Mouse (Mus musculus) E14TG2a.4 (cell line): ENCODE measurements around the gene Morc4.

Experiments
- H3K27me3 ChIP-seq: 2 replicates; pipeline ENCODE4 v1.6.1; 2014; ENCODE audit warnings: low read length, control low read depth; ENCODE audit not compliant: insufficient read depth
- H3K36me3 ChIP-seq: 2 replicates; pipeline ENCODE4 v1.6.1; 2014; ENCODE audit warnings: low read length, control low read depth; ENCODE audit not compliant: insufficient read depth
- H3K4me1 ChIP-seq: replicated peaks from 2 replicates; pipeline ENCODE4 v1.6.1; 2014; ENCODE audit warnings: low read depth, low read length, control low read depth
- H3K4me3 ChIP-seq: replicated peaks from 2 replicates; pipeline ENCODE4 v1.5.1; 2014; ENCODE audit warnings: mild to moderate bottlenecking, low read length
- H3K9me3 ChIP-seq: 2 replicates; pipeline ENCODE4 v1.6.1; 2014; ENCODE audit warnings: low read length, control low read depth
- CTCF ChIP-seq: conservative IDR thresholded peaks from 2 replicates; pipeline ENCODE4 v1.5.1; 2014; ENCODE audit warnings: low read length
- NANOG ChIP-seq: IDR thresholded peaks from 2 replicates; pipeline ENCODE4 v1.6.1; 2014; ENCODE audit warnings: borderline replicate concordance, low read length, mixed read lengths
- POU5F1 ChIP-seq: IDR thresholded peaks from 2 replicates; pipeline ENCODE4 v1.6.1; 2014; ENCODE audit warnings: low read length, borderline replicate concordance

The Morc4 gene

DNA sequence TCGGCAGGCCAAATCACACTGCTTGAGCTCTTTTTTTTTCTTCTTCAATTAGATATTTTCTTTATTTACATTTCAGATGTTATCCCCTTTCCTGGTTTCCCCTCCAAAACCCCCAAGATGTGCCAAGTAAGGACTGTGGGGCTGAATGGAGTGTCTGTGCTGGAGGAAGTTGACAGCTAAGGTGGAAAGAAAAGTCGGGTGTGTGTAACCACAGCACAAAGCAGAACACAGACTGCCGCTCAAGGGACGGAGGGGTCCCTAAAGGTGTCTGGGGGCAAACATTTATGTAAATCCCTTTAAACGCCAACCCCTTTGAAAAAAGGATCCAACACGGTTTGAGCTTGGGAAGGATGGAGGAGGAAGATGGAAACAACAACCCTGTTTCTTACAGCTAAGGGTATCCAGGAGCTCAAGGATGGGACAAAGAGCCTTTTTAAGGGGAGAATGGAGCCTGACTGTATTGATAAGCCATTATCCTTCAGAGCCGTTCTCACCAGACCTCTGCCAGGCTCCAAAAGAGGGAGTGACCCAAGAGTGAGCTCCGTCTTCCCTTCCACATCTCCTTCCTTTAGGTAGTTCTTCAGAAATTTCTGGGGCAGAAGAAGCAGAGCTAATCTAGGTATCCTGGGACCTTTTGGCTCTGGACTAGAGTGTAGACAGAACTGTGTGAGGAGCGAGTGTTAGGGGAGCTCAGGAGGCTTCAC, 58.0 kb downstream of the Morc4 start:
- Histone ChIP-seq H3K9me3 (no peaks in the 10 kb centered on the region), H3K4me3 (no peak overlapping the region), H3K27me3 (no peaks in the 10 kb centered on the region; the same call in 1 of the 2 replicates), H3K36me3 (no peaks in the 10 kb centered on the region), H3K4me1 (peaks cover 23% of the 10 kb centered on the region)
- TF ChIP-seq CTCF (no peak), POU5F1 (no peak), NANOG (no peak)

DNA sequence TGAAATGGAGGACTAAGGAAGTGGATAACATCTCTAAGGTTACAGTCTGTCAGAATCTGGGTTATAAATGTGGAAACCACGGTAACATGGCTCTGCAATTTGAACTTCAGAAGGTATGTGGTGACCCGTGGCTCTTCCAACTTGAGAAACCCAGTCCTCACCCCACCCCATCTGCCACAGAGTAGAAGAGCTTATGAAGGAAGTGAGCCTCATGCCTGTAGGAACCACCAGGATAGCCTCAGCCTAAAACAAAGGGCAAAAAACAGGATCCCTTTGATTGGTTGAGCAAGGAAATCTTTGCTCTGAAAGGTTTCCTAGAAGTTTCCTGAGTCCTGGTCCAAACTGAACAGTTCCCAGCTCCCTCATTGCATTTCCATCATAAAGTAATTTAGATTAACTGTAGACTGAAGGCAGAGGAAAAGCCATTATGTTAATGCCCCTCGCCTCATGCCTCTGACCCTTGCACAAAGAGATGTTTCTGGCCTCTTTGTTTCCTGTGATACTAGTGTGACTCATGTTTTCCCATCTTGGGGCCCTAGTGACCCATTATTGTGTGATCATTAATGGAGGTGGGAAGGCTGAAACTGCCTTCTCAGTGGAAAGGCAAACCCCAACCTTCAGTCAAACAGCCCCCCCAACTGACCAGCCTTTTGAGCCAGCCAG, 58.7 kb downstream of the Morc4 start:
- no peaks in the 10 kb centered on the region for H3K36me3 ChIP-seq
- no peaks in the 10 kb centered on the region for H3K9me3 ChIP-seq
- H3K4me1 ChIP-seq, result peaks cover 26% of the 10 kb centered on the region
- TF ChIP-seq POU5F1 (no peak), CTCF (no peak), NANOG (no peak)
- no peaks in the 10 kb centered on the region; the same call in 1 of the 2 replicates for H3K27me3 ChIP-seq
- no peak overlapping the region for H3K4me3 ChIP-seq

DNA sequence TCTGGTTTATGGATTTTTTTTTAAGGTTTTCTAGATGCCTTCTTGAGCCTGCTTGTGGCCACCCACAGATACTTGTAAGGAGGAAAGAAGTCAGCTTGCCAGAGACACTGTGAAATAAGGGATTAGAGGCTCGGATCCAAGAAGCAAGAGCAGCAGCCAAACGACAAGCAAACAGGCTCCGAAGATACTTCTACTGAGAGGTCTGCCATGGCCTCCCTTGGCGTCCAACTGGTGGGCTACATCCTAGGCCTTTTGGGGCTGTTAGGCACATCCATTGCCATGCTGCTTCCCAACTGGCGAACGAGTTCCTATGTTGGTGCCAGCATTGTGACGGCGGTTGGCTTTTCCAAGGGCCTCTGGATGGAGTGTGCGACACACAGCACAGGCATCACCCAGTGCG, 63.0 kb downstream of the Morc4 start:
- Histone ChIP-seq H3K9me3 (no peaks in the 10 kb centered on the region), H3K27me3 (no peaks in the 10 kb centered on the region; the same call in 1 of the 2 replicates), H3K36me3 (no peaks in the 10 kb centered on the region), H3K4me1 (peaks cover 22% of the 10 kb centered on the region), H3K4me3 (no peak overlapping the region)
- no peak for TF ChIP-seq NANOG
- TF ChIP-seq CTCF, result no peak
- TF ChIP-seq POU5F1, result no peak

DNA sequence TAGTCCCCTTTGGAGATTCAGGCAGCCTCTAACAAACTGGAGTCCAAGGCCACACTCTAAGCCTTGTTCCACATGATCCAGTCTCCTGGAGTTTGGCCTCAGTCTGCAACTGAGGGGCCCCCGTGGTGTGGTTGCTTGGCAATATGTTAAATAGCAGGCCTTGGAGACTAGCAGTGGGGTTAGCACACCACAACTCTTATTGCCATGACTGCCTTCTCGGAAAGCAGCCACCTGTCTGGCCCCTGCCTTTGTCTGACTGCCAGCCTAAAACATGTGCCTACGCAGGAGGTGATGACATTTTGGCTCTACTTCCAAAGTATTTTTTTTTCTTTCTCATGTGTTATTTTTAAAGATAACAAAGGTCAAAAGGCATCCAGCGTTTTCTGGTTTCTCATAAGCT, 63.4 kb downstream of the Morc4 start:
- H3K4me3 ChIP-seq, result no peak overlapping the region
- no peaks in the 10 kb centered on the region for H3K36me3 ChIP-seq
- H3K4me1 ChIP-seq, result peaks cover 19% of the 10 kb centered on the region
- H3K27me3 ChIP-seq, result no peaks in the 10 kb centered on the region; the same call in 1 of the 2 replicates
- H3K9me3 ChIP-seq, result no peaks in the 10 kb centered on the region
- TF ChIP-seq NANOG, result no peak
- TF ChIP-seq POU5F1, result no peak
- TF ChIP-seq CTCF, result no peak

DNA sequence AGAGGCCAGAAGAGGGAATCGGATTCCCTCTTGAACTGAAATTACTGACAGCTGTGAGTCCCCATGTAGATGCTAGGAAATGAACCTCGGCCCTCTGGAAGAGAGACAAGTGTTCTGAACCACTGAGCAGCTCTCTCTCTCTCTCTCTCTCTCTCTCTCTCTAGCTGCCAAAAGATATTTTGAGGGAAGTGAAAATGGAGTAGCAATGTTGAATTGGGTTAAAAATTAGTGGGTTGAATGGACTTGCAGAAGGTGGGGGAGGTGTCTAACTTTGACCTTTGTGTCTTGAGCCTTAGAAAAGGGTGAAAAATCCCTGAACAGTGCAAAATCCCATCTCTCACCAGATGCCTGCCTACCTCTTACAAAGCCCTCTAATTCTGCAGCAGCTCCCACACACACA, 64.1 kb downstream of the Morc4 start:
- Histone ChIP-seq H3K27me3 (peaks cover 3% of the 10 kb centered on the region; the same call in 1 of the 2 replicates), H3K4me1 (peaks cover 12% of the 10 kb centered on the region; the same call in 1 of the 2 replicates), H3K9me3 (no peaks in the 10 kb centered on the region), H3K4me3 (no peak overlapping the region), H3K36me3 (no peaks in the 10 kb centered on the region)
- TF ChIP-seq CTCF (no peak), POU5F1 (no peak), NANOG (no peak)

DNA sequence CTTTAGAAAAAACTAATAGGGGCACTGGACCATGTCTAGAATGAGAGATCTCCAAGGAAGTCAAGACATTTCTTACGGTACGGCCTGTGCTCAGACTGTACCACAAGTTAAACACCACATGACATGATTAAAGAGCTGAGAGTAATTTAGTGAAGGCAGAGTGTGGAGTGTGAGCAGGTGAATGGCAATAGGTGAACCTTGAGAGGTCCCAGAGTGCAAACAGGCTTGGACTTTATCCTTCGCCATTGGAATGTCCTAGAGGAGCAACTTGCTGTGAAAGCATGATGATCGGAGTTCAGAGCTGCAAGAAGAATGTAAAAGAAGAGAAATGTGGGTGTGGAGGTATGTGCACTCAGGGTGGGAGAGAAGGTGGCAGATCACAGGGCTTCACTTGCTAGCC, 65.6 kb downstream of the Morc4 start:
- H3K27me3 ChIP-seq, result peaks cover 6% of the 10 kb centered on the region
- peaks cover 11% of the 10 kb centered on the region; the same call in 1 of the 2 replicates for H3K4me1 ChIP-seq
- no peak overlapping the region for H3K4me3 ChIP-seq
- TF ChIP-seq NANOG (no peak), POU5F1 (no peak), CTCF (no peak)
- H3K36me3 ChIP-seq, result no peaks in the 10 kb centered on the region
- H3K9me3 ChIP-seq, result no peaks in the 10 kb centered on the region

DNA sequence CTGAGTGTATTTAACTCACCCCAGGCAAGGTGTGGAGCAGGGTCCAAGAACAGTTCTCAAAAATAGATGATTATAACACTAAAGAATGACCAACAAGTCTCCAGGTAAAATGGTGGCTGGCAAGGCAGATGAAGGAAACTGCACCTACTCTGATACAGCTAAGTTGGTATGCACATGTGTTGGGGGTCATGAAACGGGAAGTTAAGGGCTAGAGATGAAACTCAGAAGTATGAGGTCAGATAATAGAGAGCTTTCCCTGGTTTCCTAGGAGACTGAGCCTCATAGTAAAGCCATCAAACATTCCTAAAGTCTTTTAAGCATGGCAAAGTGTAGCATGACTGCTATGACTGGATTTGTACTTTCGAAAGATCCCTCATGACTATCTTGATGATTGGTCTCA, 68.4 kb downstream of the Morc4 start:
- H3K9me3 ChIP-seq, result no peaks in the 10 kb centered on the region
- peaks cover 22% of the 10 kb centered on the region for H3K4me1 ChIP-seq
- peaks cover 7% of the 10 kb centered on the region; the same call in 1 of the 2 replicates for H3K27me3 ChIP-seq
- H3K4me3 ChIP-seq, result no peak overlapping the region
- no peaks in the 10 kb centered on the region for H3K36me3 ChIP-seq
- no peak for TF ChIP-seq POU5F1
- no peak for TF ChIP-seq NANOG
- TF ChIP-seq CTCF, result no peak

DNA sequence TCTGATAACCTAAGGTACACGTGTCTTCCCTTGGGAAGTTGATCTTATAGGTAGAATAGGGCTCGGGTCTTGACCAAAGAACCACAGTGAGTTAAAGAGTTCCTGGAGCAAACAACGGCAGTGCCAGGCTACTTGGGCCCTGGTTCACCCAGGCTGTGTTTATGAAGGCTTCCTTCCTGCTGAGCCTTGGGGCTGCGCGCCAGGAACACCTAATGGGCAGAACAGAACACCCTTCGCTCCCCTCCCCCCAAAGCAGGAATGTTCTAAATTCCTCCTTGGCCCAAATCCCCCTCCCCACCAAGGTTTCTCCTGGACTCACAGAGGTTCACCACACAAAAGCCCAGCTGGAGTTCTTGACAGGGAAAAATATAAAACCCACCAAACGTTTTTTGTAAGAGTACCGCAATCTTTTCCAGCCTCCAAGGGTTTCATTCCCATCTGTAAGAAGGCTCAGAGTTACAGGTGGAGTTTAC, 71.0 kb downstream of the Morc4 start, which contains the start of gene Cldn2:
Gene Cldn2 (plus strand): TSS at position 423 of the 473 bp plus-strand sequence.
- peaks cover 7% of the 10 kb centered on the region; the same call in 1 of the 2 replicates for H3K27me3 ChIP-seq

More for the DNA sequence above, 71.0 kb downstream of the Morc4 start, which contains the start of gene Cldn2:
- Histone ChIP-seq H3K4me1 (peaks cover 23% of the 10 kb centered on the region), H3K9me3 (no peaks in the 10 kb centered on the region), H3K36me3 (no peaks in the 10 kb centered on the region), H3K4me3 (no peak within 1 kb of the TSS)
- TF ChIP-seq NANOG, result no peak
- TF ChIP-seq POU5F1, result no peak
- no peak for TF ChIP-seq CTCF
